Mouse (Mus musculus) ovary, adult 2 months (tissue): ENCODE data around the gene Luc7l. TPM values are rescaled to one million over a fixed set of nuclear protein-coding genes. Genes with fewer than 3 reads are reported as not detected.

ENCODE experiments used
- polyA plus RNA-seq: library from polyadenylated mRNA; depleted of rRNA; stranded (reverse); fragments of >200 nt; gene quantifications from 2 replicates; pipeline ENCODE4 v1.2.3, GENCODE M21; 2012; rRNA removed

Gene Luc7l
- polyA plus RNA-seq = 37.2 and 38.4 TPM in 2 replicates

DNA sequence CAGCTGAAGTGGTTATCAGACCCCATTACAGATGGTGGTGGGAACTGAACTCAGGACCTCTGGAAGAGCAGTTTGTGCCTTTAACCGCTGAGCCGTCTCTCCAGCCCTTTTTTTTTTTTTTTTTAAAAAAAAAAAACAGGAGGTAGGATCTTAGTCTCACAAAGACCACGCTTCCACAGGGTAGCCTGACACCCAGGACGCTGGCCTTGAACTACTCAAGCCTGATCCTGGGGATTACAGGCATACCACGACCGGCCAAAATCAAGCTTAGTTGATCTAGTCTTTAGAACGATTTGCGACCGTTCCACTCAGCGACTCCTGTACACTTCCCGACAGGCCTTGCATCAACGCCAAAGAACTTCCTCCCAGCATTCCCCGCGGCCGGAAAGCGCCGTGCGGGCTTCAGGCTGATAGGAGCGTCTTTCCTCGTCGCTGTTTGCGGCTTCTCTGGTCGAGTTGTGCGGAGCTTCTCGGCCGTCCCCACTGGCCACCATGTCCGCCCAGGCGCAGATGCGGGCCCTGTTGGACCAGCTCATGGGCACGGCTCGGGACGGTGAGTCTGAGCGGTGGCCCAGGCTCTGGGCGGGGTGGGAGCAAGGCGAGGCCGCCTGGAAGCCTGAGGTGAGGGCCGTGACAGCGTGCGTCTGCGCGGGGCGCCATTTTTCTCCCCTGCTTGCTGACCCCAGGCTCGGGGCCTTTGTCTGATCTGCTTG, at the start of gene Luc7l:
TSS of gene Luc7l (plus strand) at position 358 of the 713 bp plus-strand sequence.

DNA sequence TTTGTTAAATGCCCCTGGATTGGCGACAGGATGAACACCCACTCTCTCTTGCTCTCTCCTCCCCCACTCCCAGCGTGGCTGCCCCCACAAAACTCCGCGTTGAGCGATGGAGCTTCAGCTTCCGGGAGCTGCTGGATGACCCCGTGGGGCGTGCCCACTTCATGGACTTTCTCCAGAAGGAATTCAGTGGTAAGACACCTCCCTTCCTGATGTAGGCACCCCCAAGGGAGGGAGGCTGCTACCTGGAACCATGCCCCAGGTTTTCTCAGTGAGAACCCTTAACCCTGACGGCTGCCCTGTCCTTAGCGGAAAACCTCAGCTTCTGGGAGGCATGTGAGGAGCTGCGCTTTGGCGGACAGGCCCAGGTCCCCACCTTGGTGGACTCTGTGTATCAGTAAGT, 45.0 kb upstream of the Luc7l start, which contains the start of gene Arhgdig:
TSS of gene Arhgdig (minus strand) at position 101 of the 400 bp plus-strand sequence.

DNA sequence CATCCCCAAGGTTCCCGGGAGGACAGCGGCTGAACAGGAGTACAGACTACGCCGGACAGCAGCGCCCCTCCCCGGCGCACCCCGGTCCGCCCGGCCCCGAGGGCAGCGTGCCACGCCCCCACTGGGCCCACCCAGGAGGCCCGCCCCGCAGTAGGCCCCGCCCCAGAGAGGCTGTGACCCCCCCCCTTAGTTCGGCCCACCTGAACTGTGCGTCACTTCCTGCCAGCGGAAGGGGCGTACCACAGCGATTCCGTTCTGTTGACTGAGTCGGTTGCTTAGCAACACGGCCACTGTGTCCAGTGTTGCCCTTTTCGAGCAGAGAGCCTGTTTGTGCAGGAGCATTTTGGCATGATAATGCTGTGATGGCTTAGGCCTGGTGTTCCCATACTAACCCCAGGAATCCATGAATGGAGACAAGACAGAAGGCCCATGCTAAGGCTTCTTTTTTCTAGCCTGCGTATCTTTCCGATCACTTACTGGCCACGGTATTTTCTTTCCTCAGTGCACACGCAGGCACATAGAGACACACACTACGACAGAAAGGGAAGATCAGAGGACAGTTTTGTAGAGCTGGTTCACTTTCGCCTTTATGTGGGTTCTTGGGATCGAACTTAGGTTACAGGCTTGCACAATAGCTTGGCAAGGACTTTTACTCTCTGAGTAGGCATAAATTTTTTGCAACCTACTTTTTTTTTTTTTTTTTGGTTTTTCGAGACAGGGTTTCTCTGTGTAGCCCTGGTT, 8.4 kb upstream of the Luc7l start, which contains the start of gene Fam234a:
TSS of gene Fam234a (minus strand) at position 142 of the 741 bp plus-strand sequence.

Other genes with a start within 250 kb of the Luc7l start
- 38.3 and 41.6 TPM in 2 replicates for gene Rab11fip3, start 183.3 kb upstream of the Luc7l start, polyA plus RNA-seq
- gene Decr2, start 162.6 kb upstream of the Luc7l start, polyA plus RNA-seq = 15.3 and 15.4 TPM in 2 replicates
- 57.7 and 61.7 TPM in 2 replicates for gene Nme4, start 157.3 kb upstream of the Luc7l start, polyA plus RNA-seq
- gene Tmem8, start 139.6 kb upstream of the Luc7l start, polyA plus RNA-seq = 40.3 and 47.3 TPM in 2 replicates
- 95.9 and 102 TPM in 2 replicates for gene Mrpl28, start 129.4 kb upstream of the Luc7l start, polyA plus RNA-seq
- gene Axin1, start 114.2 kb upstream of the Luc7l start, polyA plus RNA-seq = 24.2 and 26.3 TPM in 2 replicates
- 0.86 and 1.4 TPM in 2 replicates for gene Pdia2, start 53.8 kb upstream of the Luc7l start, polyA plus RNA-seq
- 105 and 112 TPM in 2 replicates for gene Rgs11, start 49.9 kb upstream of the Luc7l start, polyA plus RNA-seq
- 52.7 and 53.4 TPM in 2 replicates for gene Arhgdig, start 45.1 kb upstream of the Luc7l start, polyA plus RNA-seq
- 117 and 127 TPM in 2 replicates for gene Fam234a, start 8.7 kb upstream of the Luc7l start, polyA plus RNA-seq
- gene Neurl1b, start 161.9 kb downstream of the Luc7l start, polyA plus RNA-seq = 49.4 and 64.5 TPM in 2 replicates